Mouse (Mus musculus): ENCODE data around the gene Hist1h2bg.

The Hist1h2bg gene

DNA sequence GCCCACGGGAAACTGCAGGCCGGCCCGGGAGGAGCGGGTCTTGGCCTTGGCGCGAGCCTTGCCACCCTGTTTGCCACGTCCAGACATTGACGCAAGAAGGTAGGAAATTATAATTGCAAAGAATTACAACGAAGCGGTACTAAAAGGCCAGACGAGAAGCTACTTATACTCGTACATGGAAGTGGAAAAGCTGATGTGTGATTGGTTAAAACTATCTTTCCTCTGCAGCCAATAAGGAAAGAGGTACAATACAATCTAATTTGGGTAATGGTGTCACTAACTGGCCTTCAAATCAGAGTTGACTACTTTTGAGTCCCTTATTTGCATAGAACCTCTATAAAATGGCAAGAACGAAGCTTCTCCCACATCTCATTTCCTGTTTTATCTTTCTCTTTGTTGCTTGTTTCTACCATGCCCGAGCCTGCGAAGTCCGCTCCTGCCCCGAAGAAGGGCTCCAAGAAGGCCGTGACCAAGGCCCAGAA is at the start of gene Hist1h2bg, which contains the start of gene Hist1h2ae:
Gene Hist1h2bg (plus strand): TSS at position 375 of the 482 bp plus-strand sequence.
Gene Hist1h2ae (minus strand): TSS at position 199 of the 482 bp plus-strand sequence.
- in situ Hi-C loops (cut with MboI, MseI), result loop anchor here (5.0 to 25.0 kb wide), 4 partner anchors 111 to 1849 kb away; partner anchors contain the start of genes Hist1h2ac, Hist1h2ao, Hist1h2bc and Hist1h2bm

DNA sequence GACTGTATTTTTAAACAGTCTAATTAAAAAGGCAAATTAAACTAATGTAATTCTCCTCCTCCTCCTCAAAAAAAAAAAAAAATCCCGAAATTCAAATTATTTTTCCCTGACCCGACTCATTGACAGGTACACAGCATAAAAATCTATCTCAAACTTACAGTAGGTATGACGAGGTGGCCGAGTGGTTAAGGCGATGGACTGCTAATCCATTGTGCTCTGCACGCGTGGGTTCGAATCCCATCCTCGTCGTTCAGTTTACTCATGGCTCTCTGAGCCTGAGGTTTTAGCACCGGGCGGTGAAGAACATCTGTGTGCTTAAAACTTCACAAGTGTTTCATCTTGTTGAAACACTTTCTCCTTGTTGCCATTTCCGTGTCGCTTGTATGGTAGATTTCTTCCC is 49.5 kb upstream of the Hist1h2bg start:
- in situ Hi-C loops (cut with MboI, MseI), result loop anchor here (5.0 kb wide), 2 partner anchors 89 to 1469 kb away; no protein-coding TSS in a partner anchor

DNA sequence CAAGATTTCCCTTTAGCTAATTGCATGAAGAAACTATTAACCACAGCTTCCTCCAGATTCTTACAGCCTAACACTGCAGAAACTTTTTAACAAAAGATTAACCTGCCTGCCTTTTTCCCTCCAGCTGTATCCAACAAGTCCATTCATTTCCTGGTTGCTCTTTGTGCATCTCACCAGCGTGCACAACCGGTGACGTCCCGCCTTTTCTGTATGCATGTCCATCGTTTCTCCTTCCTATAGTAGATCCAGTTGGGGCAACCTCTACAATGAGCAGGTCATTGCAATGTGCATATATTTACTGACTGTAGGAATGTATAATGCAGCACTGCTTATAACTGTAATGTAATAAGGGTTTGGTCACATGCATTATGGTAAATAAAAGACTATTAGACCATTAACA is 47.2 kb upstream of the Hist1h2bg start:
- in situ Hi-C loops (cut with MboI, MseI), result loop anchor here (5.0 kb wide), 2 partner anchors 92 to 1472 kb away; no protein-coding TSS in a partner anchor

DNA sequence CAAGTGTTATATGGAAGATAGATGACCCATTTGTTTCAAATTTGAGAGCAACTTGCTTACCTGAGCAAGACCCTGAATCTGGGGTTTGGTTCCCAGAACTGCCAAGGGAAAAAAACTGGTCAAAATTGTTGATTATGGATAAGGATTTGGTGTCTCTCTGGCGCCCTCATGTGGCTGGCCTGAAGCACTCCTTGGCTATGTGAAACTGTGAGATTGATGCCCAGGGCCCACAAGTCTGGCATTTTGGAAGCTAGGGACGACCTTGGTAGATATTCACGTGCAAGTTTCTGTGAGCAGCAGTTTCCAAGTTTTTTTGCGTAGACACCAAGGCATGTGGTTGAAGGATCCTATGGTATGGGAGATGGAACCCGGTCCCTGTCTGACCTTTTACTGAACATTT is 46.5 kb upstream of the Hist1h2bg start:
- in situ Hi-C loops (cut with MboI, MseI), result loop anchor here (5.0 kb wide), 2 partner anchors 92 to 1472 kb away; no protein-coding TSS in a partner anchor

DNA sequence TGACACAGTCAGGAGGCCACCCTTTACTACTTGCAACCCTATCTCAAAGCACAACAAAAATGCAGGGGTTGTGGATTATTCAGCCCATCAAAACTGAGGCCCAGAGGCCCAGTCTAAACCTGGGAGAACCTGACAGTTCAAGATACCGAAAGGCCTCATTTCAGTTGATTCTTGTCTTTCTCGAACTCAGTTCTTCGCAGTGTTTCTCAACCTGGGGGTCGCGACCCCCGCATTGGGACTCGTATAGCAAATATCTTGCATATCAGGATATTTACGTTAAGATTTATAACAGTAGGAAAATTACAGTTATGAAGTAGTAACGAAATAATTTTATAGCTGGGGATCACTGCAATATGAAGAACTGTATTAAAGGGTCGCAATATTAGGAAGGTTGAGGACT is 45.3 kb upstream of the Hist1h2bg start:
- in situ Hi-C loops (cut with MboI, MseI), result no loop called here

DNA sequence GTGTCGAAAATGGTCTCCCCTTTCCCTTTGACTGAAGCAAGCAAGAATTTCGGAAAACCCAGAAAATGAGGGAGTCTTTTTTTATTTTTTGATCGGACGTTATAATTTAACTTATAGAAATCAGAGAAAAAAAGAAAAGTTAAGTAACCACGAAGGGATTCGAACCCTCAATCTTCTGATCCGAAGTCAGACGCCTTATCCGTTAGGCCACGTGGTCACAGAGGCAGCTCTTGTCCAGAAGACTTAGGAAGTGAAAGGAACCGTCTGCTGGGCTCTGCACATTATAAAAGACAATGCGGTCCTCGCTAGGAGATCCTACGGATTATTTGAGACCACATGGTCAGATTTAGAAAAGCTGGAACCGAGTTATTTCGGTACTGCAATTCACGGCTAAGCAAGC is 44.9 kb upstream of the Hist1h2bg start:
- in situ Hi-C loops (cut with MboI, MseI), result no loop called here

DNA sequence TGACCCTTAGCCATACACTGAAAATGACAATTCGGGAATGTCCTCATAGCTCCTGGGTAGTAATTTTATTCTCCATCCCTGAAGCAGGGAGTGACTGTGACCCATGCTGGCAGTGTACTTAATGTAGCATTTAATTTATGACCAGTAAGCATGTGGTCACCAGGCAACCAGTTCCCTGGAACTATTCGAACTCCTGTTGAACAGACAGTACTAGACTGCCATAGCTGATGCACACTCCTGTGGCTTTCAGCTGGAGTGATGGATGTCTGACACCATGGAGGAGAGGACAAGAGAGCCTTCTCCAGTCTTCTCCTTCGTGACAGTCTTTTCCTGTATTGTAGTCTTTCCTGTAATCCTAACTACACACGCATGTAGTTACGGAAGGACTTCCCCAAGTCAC is 42.2 kb upstream of the Hist1h2bg start:
- in situ Hi-C loops (cut with MboI, MseI), result no loop called here

DNA sequence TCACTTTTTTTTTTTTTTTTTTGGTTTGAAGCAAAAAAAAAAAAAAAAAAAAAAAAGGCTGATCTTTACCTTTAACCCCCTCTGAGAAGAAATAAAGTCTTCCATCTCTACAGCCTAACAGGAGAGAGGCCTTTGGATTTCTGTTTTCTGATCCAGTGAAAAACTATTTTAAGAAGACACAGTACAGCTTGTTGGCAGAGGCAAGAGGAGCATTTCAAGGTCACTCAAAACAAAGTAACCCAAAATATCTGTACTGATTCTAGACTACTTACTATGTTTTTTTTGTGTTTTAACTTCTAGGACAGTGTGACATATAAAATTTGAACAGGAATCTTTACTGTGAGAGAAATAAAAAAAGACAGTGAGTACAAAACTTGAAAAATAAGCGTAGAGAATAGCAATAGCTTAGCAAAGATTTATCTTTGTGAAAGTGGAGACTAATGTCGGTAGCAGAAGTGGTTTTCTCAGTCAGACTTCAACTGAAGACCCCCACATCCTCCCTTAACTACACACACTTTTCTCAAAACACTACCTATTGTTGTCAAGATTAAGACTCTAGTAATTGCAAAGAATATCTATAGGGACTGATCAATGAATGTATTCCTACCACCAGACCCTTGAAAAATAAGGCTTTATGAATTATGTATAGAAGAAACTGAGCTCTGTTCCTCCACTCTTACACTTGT is 41.6 kb upstream of the Hist1h2bg start:
- in situ Hi-C loops (cut with MboI, MseI), result loop anchor here (5.0 to 10.0 kb wide), 3 partner anchors 55 to 1817 kb away; partner anchors contain the start of genes Hist1h2ah, Hist1h2bk and Hist1h4d

DNA sequence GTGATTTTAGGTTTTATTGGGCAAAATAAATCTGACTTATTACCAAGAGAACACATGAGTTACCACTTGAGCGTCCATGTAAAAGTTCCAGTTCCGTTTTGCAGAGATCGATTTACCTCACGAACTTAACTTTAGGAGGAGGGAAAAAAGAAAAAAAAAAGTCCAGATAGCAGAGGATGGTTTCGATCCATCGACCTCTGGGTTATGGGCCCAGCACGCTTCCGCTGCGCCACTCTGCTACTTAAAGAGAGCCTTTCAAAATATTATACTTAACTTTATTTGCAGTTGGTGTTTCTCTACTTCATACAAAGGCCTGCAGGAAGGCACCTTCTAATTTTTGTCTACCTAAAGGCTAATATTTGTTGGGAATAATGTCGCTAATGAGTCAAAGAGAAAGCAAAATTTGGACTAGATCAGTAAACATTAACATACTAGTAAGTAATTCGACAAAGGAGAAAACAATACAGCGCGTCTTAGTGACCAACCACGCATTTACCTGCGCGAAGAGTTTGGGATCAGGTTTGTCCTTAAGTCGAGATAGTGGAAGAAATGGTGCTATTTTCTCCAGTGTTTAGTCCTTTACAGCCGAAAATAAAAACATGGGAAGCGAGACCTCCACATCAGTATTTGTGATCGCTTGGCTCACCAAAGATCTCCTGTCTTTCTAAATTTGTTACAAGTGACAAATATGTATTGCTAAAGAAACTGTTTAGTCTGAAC is 40.9 kb upstream of the Hist1h2bg start:
- in situ Hi-C loops (cut with MboI, MseI), result loop anchor here (5.0 to 10.0 kb wide), 3 partner anchors 54 to 1818 kb away; partner anchors contain the start of genes Hist1h2ah, Hist1h2bk and Hist1h4d

DNA sequence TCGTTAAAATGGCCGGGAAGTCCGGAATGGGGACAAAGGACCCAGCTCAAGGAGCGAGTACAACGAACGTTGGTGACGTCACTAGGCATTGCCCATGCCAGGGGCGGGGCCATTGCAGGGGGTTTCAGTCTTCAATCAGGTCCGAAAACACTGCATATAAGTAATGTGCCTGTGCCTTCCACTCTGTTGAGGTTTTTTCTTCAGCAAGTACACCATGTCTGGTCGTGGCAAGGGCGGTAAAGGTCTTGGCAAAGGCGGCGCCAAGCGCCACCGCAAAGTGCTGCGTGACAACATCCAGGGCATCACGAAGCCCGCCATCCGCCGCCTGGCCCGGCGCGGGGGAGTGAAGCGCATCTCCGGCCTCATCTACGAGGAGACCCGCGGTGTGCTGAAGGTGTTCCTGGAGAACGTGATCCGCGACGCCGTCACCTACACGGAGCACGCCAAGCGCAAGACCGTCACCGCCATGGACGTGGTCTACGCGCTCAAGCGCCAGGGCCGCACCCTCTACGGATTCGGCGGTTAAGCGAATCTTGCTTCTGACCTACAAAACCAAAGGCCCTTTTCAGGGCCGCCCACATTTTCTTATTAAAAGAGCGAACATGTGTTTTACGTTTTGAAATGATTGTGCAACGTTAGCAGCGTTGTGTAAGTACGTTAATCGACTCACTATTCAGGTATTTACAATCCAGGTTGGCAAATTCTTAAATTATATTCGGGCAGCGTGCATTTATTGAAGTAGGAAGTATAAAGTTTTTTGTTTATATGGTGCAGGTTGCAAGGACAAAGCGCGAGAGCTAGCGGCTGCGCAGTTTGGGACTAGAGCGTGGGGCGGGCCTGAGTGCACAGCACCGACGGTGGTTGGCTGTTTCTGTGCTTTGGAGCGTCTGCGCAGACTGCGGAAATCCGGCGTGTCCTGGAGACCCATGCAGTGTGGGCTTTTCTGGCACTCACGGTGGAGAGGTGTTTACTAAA is 40.0 kb upstream of the Hist1h2bg start, which contains the start of gene Hist1h4h:
Gene Hist1h4h (plus strand): TSS at position 150 of the 975 bp plus-strand sequence.
- in situ Hi-C loops (cut with MboI, MseI), result loop anchor here (5.0 to 10.0 kb wide), 3 partner anchors 54 to 1819 kb away; partner anchors contain the start of genes Hist1h2ah, Hist1h2bk and Hist1h4d

DNA sequence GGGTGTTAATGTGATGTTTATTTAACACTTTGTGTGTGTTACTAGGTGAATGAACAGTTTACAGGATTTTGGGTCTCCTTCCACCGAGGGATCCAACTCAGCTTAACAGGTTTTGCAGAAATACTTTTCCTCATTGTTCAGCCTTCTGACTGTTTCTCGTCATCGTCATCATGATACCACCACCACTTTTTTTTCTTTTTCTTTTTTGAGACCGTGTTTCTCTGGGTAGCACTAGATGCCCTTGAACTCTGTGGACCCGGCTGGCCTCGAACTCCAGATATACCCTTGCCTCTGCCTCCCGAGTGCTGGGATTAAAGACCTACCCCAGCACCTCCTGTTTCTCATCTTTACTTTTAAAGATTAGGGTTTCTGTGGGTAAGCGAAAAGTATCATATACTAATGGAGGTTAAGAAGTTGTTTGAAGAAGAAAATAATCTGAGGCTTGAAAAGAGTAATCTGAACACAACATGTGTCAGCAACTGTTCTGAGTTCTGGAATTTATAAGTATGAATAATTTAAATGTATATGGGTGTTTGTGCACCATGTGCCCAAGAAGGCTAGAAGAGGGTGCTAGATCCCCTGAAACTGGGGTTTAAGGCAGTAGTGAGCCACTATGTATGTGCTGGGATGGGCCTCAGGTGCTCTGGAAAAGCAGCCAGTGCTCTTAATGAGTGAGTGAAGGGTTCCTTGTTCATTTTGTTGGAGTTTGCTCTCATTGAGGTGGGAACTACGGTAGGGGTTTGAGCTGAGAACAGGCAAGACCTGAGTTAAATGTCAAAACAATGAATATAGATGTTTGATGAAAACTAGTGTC is 38.7 kb upstream of the Hist1h2bg start:
- in situ Hi-C loops (cut with MboI, MseI), result loop anchor here (5.0 to 10.0 kb wide), 3 partner anchors 52 to 1820 kb away; partner anchors contain the start of genes Hist1h2ah, Hist1h2bk and Hist1h4d

DNA sequence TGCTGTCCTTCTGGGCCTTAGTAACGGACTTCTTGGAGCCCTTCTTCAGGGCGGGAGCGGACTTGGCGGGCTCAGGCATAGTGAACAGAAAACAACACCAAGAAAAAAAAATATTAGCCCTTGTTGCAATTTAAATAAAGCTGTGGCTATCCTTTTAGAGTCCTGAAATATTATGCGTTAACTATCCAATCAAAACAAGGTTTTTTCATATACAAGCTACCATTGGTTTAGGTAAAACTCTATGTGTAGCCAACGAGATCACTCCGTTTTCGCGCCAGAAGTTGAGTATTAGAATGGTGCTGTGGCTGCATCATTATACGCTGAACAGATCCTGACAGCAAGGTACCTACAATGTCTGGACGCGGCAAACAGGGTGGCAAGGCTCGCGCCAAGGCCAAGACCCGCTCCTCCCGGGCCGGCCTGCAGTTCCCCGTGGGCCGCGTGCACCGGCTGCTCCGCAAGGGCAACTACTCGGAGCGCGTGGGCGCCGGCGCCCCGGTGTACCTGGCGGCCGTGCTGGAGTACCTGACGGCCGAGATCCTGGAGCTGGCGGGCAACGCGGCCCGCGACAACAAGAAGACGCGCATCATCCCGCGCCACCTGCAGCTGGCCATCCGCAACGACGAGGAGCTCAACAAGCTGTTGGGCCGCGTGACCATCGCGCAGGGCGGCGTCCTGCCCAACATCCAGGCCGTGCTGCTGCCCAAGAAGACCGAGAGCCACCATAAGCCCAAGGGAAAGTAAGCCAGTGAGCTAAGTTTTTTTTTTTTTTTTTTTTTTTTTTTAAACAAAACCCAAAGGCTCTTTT is 37.4 kb upstream of the Hist1h2bg start, which contains the start of gene Hist1h2af:
Gene Hist1h2af (plus strand): TSS at position 347 of the 808 bp plus-strand sequence.
- in situ Hi-C loops (cut with MboI, MseI), result loop anchor here (5.0 to 10.0 kb wide), 3 partner anchors 51 to 1821 kb away; partner anchors contain the start of genes Hist1h2ah, Hist1h2bk and Hist1h4d

DNA sequence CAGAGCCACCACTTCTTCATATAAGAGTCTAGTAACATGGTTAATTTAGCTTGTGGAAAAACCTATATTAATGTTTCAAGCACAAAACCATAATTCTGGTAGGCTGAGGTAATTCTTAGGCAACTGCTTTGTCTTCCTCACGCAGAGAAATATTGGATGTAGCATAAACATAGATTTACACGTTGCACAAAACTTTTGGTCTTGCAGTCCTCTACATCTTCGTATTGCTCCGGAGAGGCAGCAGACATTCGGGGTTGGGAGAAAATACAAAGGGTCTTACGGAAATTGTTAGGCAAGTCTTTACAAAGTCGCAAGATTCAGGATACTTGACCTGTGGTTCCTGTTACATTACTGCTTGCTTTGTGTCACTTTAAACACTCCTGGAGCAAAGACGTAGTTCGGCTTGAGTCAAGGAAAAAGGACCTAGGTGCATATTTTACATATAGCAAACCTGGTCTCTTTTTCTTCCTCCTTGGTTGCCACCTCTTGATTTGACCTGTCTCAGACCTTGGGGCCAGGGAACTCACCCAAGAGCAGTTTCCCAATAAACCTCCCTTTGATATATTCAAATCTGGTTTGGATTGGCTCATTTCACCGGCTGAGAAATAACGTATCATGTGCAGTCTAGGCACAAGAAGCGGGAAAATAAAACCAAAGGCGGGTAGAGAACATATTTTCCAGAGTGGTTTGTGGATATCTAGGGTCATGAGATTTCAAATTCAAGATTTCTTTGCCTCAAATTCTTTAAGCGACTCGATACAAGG is 36.6 kb upstream of the Hist1h2bg start:
- in situ Hi-C loops (cut with MboI, MseI), result loop anchor here (5.0 to 10.0 kb wide), 3 partner anchors 50 to 1822 kb away; partner anchors contain the start of genes Hist1h2ah, Hist1h2bk and Hist1h4d

DNA sequence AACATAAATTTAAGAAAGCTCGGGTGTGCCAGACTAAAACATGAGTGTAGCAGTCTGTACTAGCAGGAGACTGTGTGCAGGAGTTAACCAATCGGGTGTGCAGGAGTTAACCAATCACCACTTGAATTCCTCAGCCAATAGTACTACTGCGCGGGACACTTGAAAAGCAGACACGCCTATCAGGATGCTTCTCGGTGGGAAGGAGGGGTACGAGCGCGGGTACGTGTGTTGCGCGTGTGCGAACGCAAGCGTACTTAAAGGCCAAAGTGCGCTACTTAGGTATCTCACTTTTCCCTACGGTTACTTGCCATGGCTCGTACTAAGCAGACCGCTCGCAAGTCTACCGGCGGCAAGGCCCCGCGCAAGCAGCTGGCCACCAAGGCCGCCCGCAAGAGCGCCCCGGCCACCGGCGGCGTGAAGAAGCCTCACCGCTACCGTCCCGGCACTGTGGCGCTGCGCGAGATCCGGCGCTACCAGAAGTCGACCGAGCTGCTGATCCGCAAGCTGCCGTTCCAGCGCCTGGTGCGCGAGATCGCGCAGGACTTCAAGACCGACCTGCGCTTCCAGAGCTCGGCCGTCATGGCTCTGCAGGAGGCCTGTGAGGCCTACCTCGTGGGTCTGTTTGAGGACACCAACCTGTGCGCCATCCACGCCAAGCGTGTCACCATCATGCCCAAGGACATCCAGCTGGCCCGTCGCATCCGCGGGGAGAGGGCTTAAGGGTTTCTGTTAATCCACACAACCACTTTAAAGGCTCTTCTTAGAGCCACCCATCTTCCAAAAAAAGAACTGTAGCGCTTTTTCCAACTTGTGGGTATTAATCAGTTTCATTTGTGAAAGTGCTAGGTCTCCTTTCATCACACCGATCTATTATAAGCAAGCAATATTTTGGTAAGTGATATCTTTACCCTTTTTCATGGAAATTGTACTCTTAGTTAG is 35.8 kb upstream of the Hist1h2bg start, which contains the start of gene Hist1h3g:
Gene Hist1h3g (plus strand): TSS at position 286 of the 939 bp plus-strand sequence.
- in situ Hi-C loops (cut with MboI, MseI), result loop anchor here (10.0 kb wide), 2 partner anchors 49 to 1501 kb away; partner anchors contain the start of genes Hist1h2ah, Hist1h2bk and Hist1h4d

DNA sequence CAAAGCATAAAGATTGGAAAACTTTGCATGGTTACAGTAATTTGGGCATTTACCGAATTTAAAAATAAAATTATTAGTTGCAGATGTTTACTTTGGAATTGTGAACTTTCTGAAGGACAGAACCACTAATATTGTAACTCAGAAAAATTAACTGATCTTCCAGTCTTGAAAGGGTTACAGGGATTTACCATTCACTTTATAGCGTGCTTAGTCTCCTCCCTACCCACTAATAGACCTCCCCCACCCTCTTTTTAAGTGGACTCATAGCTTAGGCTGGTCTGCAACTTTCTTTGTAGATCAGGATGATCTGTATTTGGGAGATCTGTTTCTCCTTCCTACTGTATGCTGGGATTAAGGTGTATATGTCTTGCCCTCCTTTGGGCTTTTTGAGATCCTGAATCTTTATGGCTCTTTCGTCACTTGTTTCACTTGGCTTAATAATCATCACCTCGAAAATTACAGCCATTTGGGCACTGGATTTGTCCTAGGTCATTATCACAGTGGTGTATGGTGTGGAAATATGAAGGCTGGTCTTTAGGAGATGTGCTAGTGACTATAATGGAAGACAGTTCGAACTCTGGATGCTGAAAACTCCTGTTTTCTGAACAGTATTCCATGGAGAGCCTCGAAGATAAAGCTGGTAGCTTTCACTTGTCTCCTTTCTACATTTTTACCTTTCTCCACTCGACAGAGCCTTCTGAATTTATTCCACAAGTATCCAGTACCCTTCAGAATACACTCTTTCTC is 34.9 kb upstream of the Hist1h2bg start:
- in situ Hi-C loops (cut with MboI, MseI), result loop anchor here (10.0 kb wide), 2 partner anchors 49 to 1501 kb away; partner anchors contain the start of genes Hist1h2ah, Hist1h2bk and Hist1h4d
